Mouse (Mus musculus) olfactory bulb, adult 2 months (tissue): ENCODE measurements at regions not wholly inside any gene's neighbourhood (a gene's known extent, or its start where the extent isn't known, plus 50 kb on each side); places are given as distances from the start of the nearest gene placed in this dataset.

Experiments
- CTCF ChIP-seq: fragments of 200-500 bp; IDR thresholded peaks from 2 replicates; pipeline ENCODE4 v1.5.1; 2012; ENCODE audit warnings: low read depth, mild to moderate bottlenecking, low read length, moderate library complexity; ENCODE audit not compliant: insufficient read depth
- POLR2A ChIP-seq: fragments of 200-500 bp; IDR thresholded peaks from 2 replicates; pipeline ENCODE4 v1.6.1; 2012; ENCODE audit warnings: mild to moderate bottlenecking, low read depth, low read length, moderate library complexity; ENCODE audit not compliant: insufficient read depth

DNA sequence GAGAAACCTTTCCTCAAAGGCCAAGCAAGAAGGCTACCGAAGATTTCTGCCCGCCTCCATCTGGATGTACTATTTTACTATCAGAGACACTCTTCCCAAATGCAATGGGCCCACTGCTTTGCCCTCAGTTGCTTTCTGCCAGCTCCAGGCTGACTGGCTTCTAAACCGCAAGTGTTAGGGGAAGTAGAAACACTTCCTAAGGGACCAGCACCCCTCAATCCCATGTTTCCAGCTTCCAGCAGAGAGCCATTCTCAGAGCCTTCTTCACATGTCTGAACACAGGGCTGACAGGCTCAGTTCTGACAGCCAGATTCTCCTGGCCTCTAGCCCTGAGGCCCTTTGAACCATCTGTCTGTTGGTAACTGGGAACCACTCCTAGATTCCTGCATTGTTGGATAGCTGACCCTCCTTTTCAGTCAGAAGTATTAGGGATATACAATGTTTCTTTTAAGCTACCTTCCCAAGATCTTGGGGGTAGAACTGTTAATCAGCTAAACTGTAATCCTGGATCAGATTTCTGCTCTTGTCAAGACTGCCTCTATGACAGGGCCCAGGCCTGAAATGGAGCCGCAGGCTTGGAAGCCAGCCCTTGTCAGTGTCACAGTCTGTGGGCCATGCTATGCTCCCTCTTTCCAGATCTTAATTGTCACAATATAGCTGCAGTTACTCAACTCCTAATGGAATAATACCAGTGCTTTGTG is 355.8 kb downstream of the 1700129C05Rik start:
- TF ChIP-seq CTCF (no peak), POLR2A (no peak)
